Mouse (Mus musculus): ENCODE measurements at regions not wholly inside any gene's neighbourhood (a gene's known extent, or its start where the extent isn't known, plus 50 kb on each side); places are given as distances from the start of the nearest gene placed in this dataset.

GRCm38 (mm10) chr2:61027686-61028085, 64.7 kb upstream of the Rbms1 start:
- 86% methylated on average over 4 of the region's 4 CpGs for WGBS
- DNase-seq (ENCODE audit: low spot score) (no peak), ATAC-seq (replicated peaks; ENCODE audit: insufficient number of reproducible peaks, low FRiP score, low TSS enrichment, low read depth) (no peak)
- no peaks in the 10 kb centered on the region for H3K27me3 ChIP-seq (ENCODE audit: control insufficient read depth, insufficient read depth, low read length)
- H3K27ac ChIP-seq (replicated peaks; ENCODE audit: low read depth, low read length), result no peak overlapping the region
- no peaks in the 10 kb centered on the region for H3K4me1 ChIP-seq (ENCODE audit: control insufficient read depth, insufficient read depth, low read length)
- no peaks in the 10 kb centered on the region for H3K9me3 ChIP-seq (replicated peaks; ENCODE audit: control insufficient read depth, low read length)
- H3K4me3 ChIP-seq (ENCODE audit: low read depth, low read length), result no peak overlapping the region
- no peak overlapping the region for H3K9ac ChIP-seq (replicated peaks; ENCODE audit: low read length)
- no peak overlapping the region for H3K4me2 ChIP-seq (ENCODE audit: low read depth, low read length)
- no peaks in the 10 kb centered on the region for H3K36me3 ChIP-seq (replicated peaks; ENCODE audit: control insufficient read depth, insufficient read depth, low read depth, low read length)

GRCm38 (mm10) chr2:61022411-61022810, 59.4 kb upstream of the Rbms1 start:
- DNase-seq (ENCODE audit: low spot score) (no peak), ATAC-seq (replicated peaks; ENCODE audit: insufficient number of reproducible peaks, low FRiP score, low TSS enrichment, low read depth) (no peak)
- Histone ChIP-seq H3K36me3 (replicated peaks; ENCODE audit: control insufficient read depth, insufficient read depth, low read depth, low read length) (no peaks in the 10 kb centered on the region), H3K9ac (replicated peaks; ENCODE audit: low read length) (no peak overlapping the region), H3K27me3 (ENCODE audit: control insufficient read depth, insufficient read depth, low read length) (no peaks in the 10 kb centered on the region), H3K4me1 (ENCODE audit: control insufficient read depth, insufficient read depth, low read length) (no peaks in the 10 kb centered on the region), H3K9me3 (replicated peaks; ENCODE audit: control insufficient read depth, low read length) (no peaks in the 10 kb centered on the region), H3K4me3 (ENCODE audit: low read depth, low read length) (no peak overlapping the region), H3K4me2 (ENCODE audit: low read depth, low read length) (no peak overlapping the region), H3K27ac (replicated peaks; ENCODE audit: low read depth, low read length) (no peak overlapping the region)
- WGBS, result 94% methylated on average over 5 of the region's 5 CpGs

GRCm38 (mm10) chr2:61020791-61021190, 57.8 kb upstream of the Rbms1 start:
- Histone ChIP-seq H3K4me2 (ENCODE audit: low read depth, low read length) (no peak overlapping the region), H3K9me3 (replicated peaks; ENCODE audit: control insufficient read depth, low read length) (no peaks in the 10 kb centered on the region), H3K27me3 (ENCODE audit: control insufficient read depth, insufficient read depth, low read length) (no peaks in the 10 kb centered on the region), H3K27ac (replicated peaks; ENCODE audit: low read depth, low read length) (no peak overlapping the region), H3K9ac (replicated peaks; ENCODE audit: low read length) (no peak overlapping the region), H3K4me1 (ENCODE audit: control insufficient read depth, insufficient read depth, low read length) (no peaks in the 10 kb centered on the region), H3K4me3 (ENCODE audit: low read depth, low read length) (no peak overlapping the region), H3K36me3 (replicated peaks; ENCODE audit: control insufficient read depth, insufficient read depth, low read depth, low read length) (no peaks in the 10 kb centered on the region)
- no peak for DNase-seq (ENCODE audit: low spot score)
- 68% methylated on average over 4 of the region's 4 CpGs for WGBS
- no peak for ATAC-seq (replicated peaks; ENCODE audit: insufficient number of reproducible peaks, low FRiP score, low TSS enrichment, low read depth)

GRCm38 (mm10) chr2:61013006-61013405, 50.0 kb upstream of the Rbms1 start:
- Histone ChIP-seq H3K4me1 (ENCODE audit: control insufficient read depth, insufficient read depth, low read length) (no peaks in the 10 kb centered on the region), H3K9me3 (replicated peaks; ENCODE audit: control insufficient read depth, low read length) (no peaks in the 10 kb centered on the region), H3K9ac (replicated peaks; ENCODE audit: low read length) (no peak overlapping the region), H3K27me3 (ENCODE audit: control insufficient read depth, insufficient read depth, low read length) (no peaks in the 10 kb centered on the region), H3K36me3 (replicated peaks; ENCODE audit: control insufficient read depth, insufficient read depth, low read depth, low read length) (no peaks in the 10 kb centered on the region), H3K27ac (replicated peaks; ENCODE audit: low read depth, low read length) (no peak overlapping the region), H3K4me3 (ENCODE audit: low read depth, low read length) (no peak overlapping the region), H3K4me2 (ENCODE audit: low read depth, low read length) (no peak overlapping the region)
- WGBS, result 61% methylated on average over 6 of the region's 6 CpGs
- DNase-seq (ENCODE audit: low spot score) (no peak), ATAC-seq (replicated peaks; ENCODE audit: insufficient number of reproducible peaks, low FRiP score, low TSS enrichment, low read depth) (no peak)

Data from embryonic facial prominence, embryonic 11.5 days (tissue).